In genomic region chr16:4557085-4557484, GRCm38 (mm10) we compare ENCODE assay signal across 7 mouse cellular contexts. TPM values are rescaled to one million over a fixed set of nuclear protein-coding genes. Genes with fewer than 3 reads are reported as not detected.
DNase-seq lines count a peak whose midpoint lies in the region; ATAC-seq and TF ChIP-seq lines count a peak whose summit lies in the region.

No protein-coding gene starts in this region.

- DNase-seq in MEL (ENCODE audit: low read depth, low spot score) = no peak
- peak; percentile 78 to 82 for DNase-seq in kidney, adult 8-10 months
- no peak for DNase-seq in midbrain, embryonic 10.5 days (ENCODE audit: low spot score)
- no peak for DNase-seq in thymus, postnatal 14 days
- DNase-seq in left cerebral cortex, postnatal 14 days (ENCODE audit: low spot score in 2 of 2) = no peak
- DNase-seq in adrenal gland, adult 8-10 months = no peak

- no peak for TF ChIP-seq EP300 in MEL (IDR thresholded peaks at IDR 0.05; ENCODE audit: low read depth in 1 of 2, low read length in 2 of 2)

- intact Hi-C loops in left cerebral cortex, postnatal 14 days (cut with DNase I) = loop anchor here (5.0 kb wide), 1 partner anchor 35 kb away; the partner anchor contains the start of gene Glis2

- no peak for TF ChIP-seq POLR2A in MEL (IDR thresholded peaks at IDR 0.05; ENCODE audit: control insufficient read depth in 1 of 2, insufficient read depth in 1 of 2, low read depth in 1 of 2, low read length in 2 of 2, poor library complexity in 1 of 2)

- H3K27me3 ChIP-seq in MEL (ENCODE audit: control insufficient read depth in 1 of 2, insufficient read depth in 2 of 2, low read length in 2 of 2) = no peaks in the 10 kb centered on the region
- no peaks in the 10 kb centered on the region for H3K27me3 ChIP-seq in embryonic facial prominence, embryonic 13.5 days
- H3K27me3 ChIP-seq in midbrain, embryonic 10.5 days (ENCODE audit: low read depth, poor library complexity, severe bottlenecking) = 0 out of 2 replicates have a peak, but pooled peaks cover 4% of the 10 kb centered on the region

- H3K27ac ChIP-seq in MEL (ENCODE audit: control insufficient read depth, low read depth, low read length) = no peak overlapping the region
- peak overlapping the region; percentile 97 for H3K27ac ChIP-seq in embryonic facial prominence, embryonic 13.5 days
- peak overlapping the region; percentile 97 for H3K27ac ChIP-seq in midbrain, embryonic 10.5 days (replicated peaks)

- H3K79me2 ChIP-seq in MEL (ENCODE audit: control insufficient read depth, insufficient read depth, low read length, poor library complexity) = peaks cover 53% of the 10 kb centered on the region

- no peak for TF ChIP-seq CTCF in MEL (IDR thresholded peaks at IDR 0.05 in 2 of 3, conservative IDR thresholded peaks at IDR 0.05 in 1 of 3; ENCODE audit: control insufficient read depth in 1 of 3, insufficient read depth in 1 of 3, low read depth in 2 of 3, low read length in 3 of 3, poor library complexity in 1 of 3, severe bottlenecking in 1 of 3)

- H3K4me2 ChIP-seq in embryonic facial prominence, embryonic 13.5 days = peak overlapping the region; percentile 90

- H3K4me3 ChIP-seq in MEL (ENCODE audit: control insufficient read depth in 1 of 2, insufficient read depth in 1 of 2, low read depth in 2 of 2, low read length in 2 of 2) = peak overlapping the region; percentile 65 to 77; a peak in 3 of 4 replicates
- H3K4me3 ChIP-seq in embryonic facial prominence, embryonic 13.5 days = peak overlapping the region; percentile 76
- H3K4me3 ChIP-seq in midbrain, embryonic 10.5 days = peak overlapping the region; percentile 68

- H3K9ac ChIP-seq in MEL (ENCODE audit: control insufficient read depth, low read depth, low read length, poor library complexity, severe bottlenecking) = peak overlapping the region; percentile 95
- H3K9ac ChIP-seq in embryonic facial prominence, embryonic 13.5 days = peak overlapping the region; percentile 82

- H3K4me1 ChIP-seq in MEL (ENCODE audit: control insufficient read depth in 1 of 2, insufficient read depth in 2 of 2, low read length in 2 of 2) = peaks cover 6 to 39% of the 10 kb centered on the region in 2 experiments
- H3K4me1 ChIP-seq in embryonic facial prominence, embryonic 13.5 days = peaks cover 53% of the 10 kb centered on the region
- H3K4me1 ChIP-seq in midbrain, embryonic 10.5 days = peaks cover 40% of the 10 kb centered on the region

- WGBS in embryonic facial prominence, embryonic 13.5 days = 75% methylated on average over 1 of the region's 1 CpGs
- 86% methylated on average over 1 of the region's 1 CpGs for WGBS in midbrain, embryonic 10.5 days

- no peak for TF ChIP-seq RAD21 in MEL (IDR thresholded peaks at IDR 0.05; ENCODE audit: low read depth, low read length)

- peaks cover 0 to 39% of the 10 kb centered on the region in 2 experiments; a peak in 2 of 4 replicates for H3K36me3 ChIP-seq in MEL (ENCODE audit: control insufficient read depth in 1 of 2, insufficient read depth in 2 of 2, low read length in 2 of 2)
- H3K36me3 ChIP-seq in embryonic facial prominence, embryonic 13.5 days = 0 out of 2 replicates have a peak, but pooled peaks cover 10% of the 10 kb centered on the region
- peaks cover 32% of the 10 kb centered on the region for H3K36me3 ChIP-seq in midbrain, embryonic 10.5 days

- ATAC-seq in embryonic facial prominence, embryonic 13.5 days (ENCODE audit: insufficient number of reproducible peaks, insufficient read depth, low FRiP score, low TSS enrichment, low read depth) = no peak

- H3K9me3 ChIP-seq in MEL (replicated peaks; ENCODE audit: insufficient read depth, low read length) = no peaks in the 10 kb centered on the region
- no peaks in the 10 kb centered on the region for H3K9me3 ChIP-seq in embryonic facial prominence, embryonic 13.5 days
- 0 out of 2 replicates have a peak, but pooled peaks cover 4% of the 10 kb centered on the region for H3K9me3 ChIP-seq in midbrain, embryonic 10.5 days (replicated peaks)

TF ChIP-seq in MEL, 35 proteins besides CTCF, POLR2A, EP300 and RAD21:
- TF ChIP-seq MAZ (IDR thresholded peaks at IDR 0.05; ENCODE audit: low read depth, low read length) (no peak), POLR2AphosphoS2 (IDR thresholded peaks at IDR 0.05; ENCODE audit: low read length) (no peak), ZMIZ1 (IDR thresholded peaks at IDR 0.05; ENCODE audit: low read depth, low read length) (no peak)

RNA-seq across cellular contexts. Expression of gene Tfap4, which starts 2.6 kb away (rescaled TPM):
- total RNA-seq in MEL (2012; rRNA removed) = 26.2 and 26.3 TPM in 2 replicates
- polyA plus RNA-seq in MEL (2012; ENCODE audit: insufficient read depth in 1 of 2, insufficient read length in 2 of 2, low read depth in 1 of 2, low replicate concordance in 2 of 2, missing spikeins in 1 of 2) = 100 to 1,000 TPM in 1 of 2 experiments, 10 to 100 TPM in 1; 40.3 to 217 TPM
- polyA plus RNA-seq in embryonic facial prominence, embryonic 13.5 days (2015; fragmentation: Nextera tagmentation; extraction: Ambion mirVana) = 27.0 and 33.2 TPM in 2 replicates
- 28.0 and 32.6 TPM in 2 replicates for polyA plus RNA-seq in midbrain, embryonic 10.5 days (2016; fragmentation: Nextera tagmentation; extraction: Ambion mirVana)
- total RNA-seq in left cerebral cortex, postnatal 14 days (2021) = 1 to 10 TPM; 2.8 to 3.1 TPM
- 10 to 100 TPM in 1 of 4 experiments, 1 to 10 TPM in 3; 6.1 to 10.8 (median 7.6) TPM for total RNA-seq in adrenal gland, adult 8-10 months (2022)

RNA-seq across cellular contexts. Expression of gene Srl, which starts 15.5 kb away (rescaled TPM):
- 14.6 and 18.8 TPM in 2 replicates for total RNA-seq in MEL (2012; rRNA removed)
- polyA plus RNA-seq in MEL (2012; ENCODE audit: insufficient read depth in 1 of 2, insufficient read length in 2 of 2, low read depth in 1 of 2, low replicate concordance in 2 of 2, missing spikeins in 1 of 2) = 10 to 100 TPM in 1 of 2 experiments, not detected in 1; 15.3 TPM
- 19.4 and 21.1 TPM in 2 replicates for polyA plus RNA-seq in embryonic facial prominence, embryonic 13.5 days (2015; fragmentation: Nextera tagmentation; extraction: Ambion mirVana)
- polyA plus RNA-seq in midbrain, embryonic 10.5 days (2016; fragmentation: Nextera tagmentation; extraction: Ambion mirVana) = 21.0 and 22.1 TPM in 2 replicates
- 10 to 100 TPM; 14.2 to 18.8 TPM for total RNA-seq in left cerebral cortex, postnatal 14 days (2021)
- 10 to 100 TPM in 1 of 4 experiments, 1 to 10 TPM in 3; 5.5 to 10.2 (median 5.9) TPM for total RNA-seq in adrenal gland, adult 8-10 months (2022)

RNA-seq across cellular contexts. Expression of gene Glis2, which starts 37.4 kb away (rescaled TPM):
- total RNA-seq in MEL (2012; rRNA removed) = 0.42 and 0.62 TPM in 2 replicates
- 1 to 10 TPM in 1 of 2 experiments, not detected in 1; 5.0 TPM for polyA plus RNA-seq in MEL (2012; ENCODE audit: insufficient read depth in 1 of 2, insufficient read length in 2 of 2, low read depth in 1 of 2, low replicate concordance in 2 of 2, missing spikeins in 1 of 2)
- 25.3 and 31.2 TPM in 2 replicates for polyA plus RNA-seq in embryonic facial prominence, embryonic 13.5 days (2015; fragmentation: Nextera tagmentation; extraction: Ambion mirVana)
- 23.0 and 23.6 TPM in 2 replicates for polyA plus RNA-seq in midbrain, embryonic 10.5 days (2016; fragmentation: Nextera tagmentation; extraction: Ambion mirVana)
- 10 to 100 TPM; 16.3 to 18.0 TPM for total RNA-seq in left cerebral cortex, postnatal 14 days (2021)
- total RNA-seq in adrenal gland, adult 8-10 months (2022) = 10 to 100 TPM; 14.6 to 28.9 (median 23.8) TPM

Comparison
In these comparisons a context has a peak if more than half of its experiments do, and no peak if none do; other contexts are left out.
1. DNase-seq: peak in kidney, adult 8-10 months (2 of 2); none in MEL (single experiment), midbrain, embryonic 10.5 days (single experiment), thymus, postnatal 14 days (single experiment), left cerebral cortex, postnatal 14 days (0 of 2) and adrenal gland, adult 8-10 months (single experiment).
2. Peak in every context shown above with its lines, with median percentiles within 50 percentile points of each other: H3K4me3 ChIP-seq.